Mouse (Mus musculus): ENCODE measurements at regions not wholly inside any gene's neighbourhood (a gene's known extent, or its start where the extent isn't known, plus 50 kb on each side); places are given as distances from the start of the nearest gene placed in this dataset.
A peak's percentile ranks its signal among the peaks of the same experiment; 100 is the strongest.

- H3K4me3 ChIP-seq (ENCODE audit: low read length), result no peak overlapping the region
- ATAC-seq, result no peak
- no peaks in the 10 kb centered on the region for H3K36me3 ChIP-seq (ENCODE audit: control insufficient read depth, insufficient read depth, low read length)
- no peak overlapping the region for H3K9ac ChIP-seq (ENCODE audit: low read depth, low read length)
- no peak overlapping the region for H3K4me2 ChIP-seq (ENCODE audit: low read length)
- H3K4me1 ChIP-seq (ENCODE audit: control insufficient read depth, insufficient read depth, low read depth, low read length), result peaks cover 5% of the 10 kb centered on the region; the same call in 1 of the 2 replicates
- no peaks in the 10 kb centered on the region for H3K9me3 ChIP-seq (ENCODE audit: control insufficient read depth, low read length)
- H3K27ac ChIP-seq (ENCODE audit: low read depth, low read length), result no peak overlapping the region
- no peaks in the 10 kb centered on the region for H3K27me3 ChIP-seq (replicated peaks; ENCODE audit: control insufficient read depth, insufficient read depth, low read length)
Measured at GRCm38 (mm10) chr11:66845238-66845637, 66.5 kb upstream of the Pirt start.

DNA sequence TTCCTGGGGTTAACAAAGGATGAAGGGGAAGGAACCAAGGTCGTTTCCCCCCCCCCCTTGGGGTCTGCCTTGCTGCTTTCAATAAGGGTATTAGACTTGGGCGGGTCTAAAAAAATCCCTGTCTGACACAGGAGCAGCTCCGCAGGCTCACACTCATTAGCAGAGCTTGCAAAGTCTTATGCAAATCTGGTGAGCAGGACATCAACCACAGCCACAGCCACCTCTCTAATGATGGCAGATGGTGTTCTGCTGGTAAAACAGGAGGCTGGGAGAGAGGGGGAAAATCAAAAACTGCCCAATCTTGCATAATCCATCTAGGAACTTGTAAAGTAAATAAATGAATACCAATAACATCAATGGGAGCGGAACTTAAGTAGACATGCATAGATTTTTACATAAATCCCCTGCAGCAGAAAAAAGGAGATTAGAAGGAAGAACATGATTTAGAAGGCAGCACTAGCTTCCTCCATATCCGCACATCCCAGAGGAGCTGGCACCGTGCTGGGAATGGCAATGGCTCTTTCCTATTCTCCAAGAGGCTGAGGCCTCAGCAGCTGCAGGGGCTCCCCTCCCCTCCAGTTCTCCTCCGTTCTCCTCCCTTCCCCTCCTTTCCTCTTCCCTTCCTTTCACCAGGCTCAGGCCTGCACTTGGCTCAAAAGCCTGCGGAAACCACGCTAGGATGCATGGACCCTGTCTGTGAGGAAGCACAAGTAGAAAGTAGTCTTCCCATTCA, 65.6 kb upstream of the Pirt start:
- Histone ChIP-seq H3K9me3 (ENCODE audit: control insufficient read depth, low read length) (no peaks in the 10 kb centered on the region), H3K27ac (ENCODE audit: low read depth, low read length) (0 out of 2 replicates have a peak overlapping the region, but pooled peaks have one; percentile 48), H3K9ac (ENCODE audit: low read depth, low read length) (no peak overlapping the region; the same call in 1 of the 2 replicates), H3K4me3 (ENCODE audit: low read length) (no peak overlapping the region), H3K4me1 (ENCODE audit: control insufficient read depth, insufficient read depth, low read depth, low read length) (peaks cover 5% of the 10 kb centered on the region; the same call in 1 of the 2 replicates), H3K36me3 (ENCODE audit: control insufficient read depth, insufficient read depth, low read length) (no peaks in the 10 kb centered on the region), H3K4me2 (ENCODE audit: low read length) (no peak overlapping the region), H3K27me3 (replicated peaks; ENCODE audit: control insufficient read depth, insufficient read depth, low read length) (no peaks in the 10 kb centered on the region)
- WGBS, result 26% methylated on average over 9 of the region's 9 CpGs
- peak; percentile 78 for ATAC-seq
